Mouse (Mus musculus): ENCODE data around the gene Olfr809. TPM values are rescaled to one million over a fixed set of nuclear protein-coding genes. Genes with fewer than 3 reads are reported as not detected.

The Olfr809 gene
- polyA plus RNA-seq, 1 experiment from 2014 or later, result not detected

Small RNA genes within 50 kb of the gene (microRNA-seq; reads per million reads assigned to microRNA genes)
- gene Gm24485, result not detected

Other genes with a start within 250 kb of the Olfr809 start
- gene Olfr792, start 235.5 kb upstream of the Olfr809 start, polyA plus RNA-seq (2015; fragmentation: Nextera tagmentation; extraction: Ambion mirVana), result not detected in 2 replicates
- not detected in 2 replicates for gene Olfr794, start 207.0 kb upstream of the Olfr809 start, polyA plus RNA-seq (2015; fragmentation: Nextera tagmentation; extraction: Ambion mirVana)
- gene Olfr796, start 162.1 kb upstream of the Olfr809 start, polyA plus RNA-seq (2015; fragmentation: Nextera tagmentation; extraction: Ambion mirVana), result not detected in 2 replicates
- gene Olfr798, start 146.7 kb upstream of the Olfr809 start, polyA plus RNA-seq (2015; fragmentation: Nextera tagmentation; extraction: Ambion mirVana), result not detected in 2 replicates
- not detected in 2 replicates for gene Olfr799, start 137.2 kb upstream of the Olfr809 start, polyA plus RNA-seq (2015; fragmentation: Nextera tagmentation; extraction: Ambion mirVana)
- gene Olfr800, start 116.9 kb upstream of the Olfr809 start, polyA plus RNA-seq (2015; fragmentation: Nextera tagmentation; extraction: Ambion mirVana), result not detected in 2 replicates
- not detected in 2 replicates for gene Olfr801, start 100.8 kb upstream of the Olfr809 start, polyA plus RNA-seq (2015; fragmentation: Nextera tagmentation; extraction: Ambion mirVana)
- 0.06 TPM in 1 of 2 replicates, not detected in the other for gene Olfr802, start 86.5 kb upstream of the Olfr809 start, polyA plus RNA-seq (2015; fragmentation: Nextera tagmentation; extraction: Ambion mirVana)
- gene Olfr803, start 80.4 kb upstream of the Olfr809 start, polyA plus RNA-seq (2015; fragmentation: Nextera tagmentation; extraction: Ambion mirVana), result not detected in 2 replicates
- not detected in 2 replicates for gene Olfr804, start 71.4 kb upstream of the Olfr809 start, polyA plus RNA-seq (2015; fragmentation: Nextera tagmentation; extraction: Ambion mirVana)
- not detected in 2 replicates for gene Olfr805, start 45.3 kb upstream of the Olfr809 start, polyA plus RNA-seq (2015; fragmentation: Nextera tagmentation; extraction: Ambion mirVana)
- gene Olfr806, start 32.7 kb upstream of the Olfr809 start, polyA plus RNA-seq (2015; fragmentation: Nextera tagmentation; extraction: Ambion mirVana), result not detected in 2 replicates
- gene Olfr807, start 16.8 kb upstream of the Olfr809 start, polyA plus RNA-seq (2015; fragmentation: Nextera tagmentation; extraction: Ambion mirVana), result not detected in 2 replicates
- gene Olfr808, start 9.2 kb upstream of the Olfr809 start, polyA plus RNA-seq (2015; fragmentation: Nextera tagmentation; extraction: Ambion mirVana), result not detected in 2 replicates
- gene Olfr810, start 20.3 kb downstream of the Olfr809 start, polyA plus RNA-seq (2015; fragmentation: Nextera tagmentation; extraction: Ambion mirVana), result not detected in 2 replicates
- gene Olfr811, start 29.8 kb downstream of the Olfr809 start, polyA plus RNA-seq (2015; fragmentation: Nextera tagmentation; extraction: Ambion mirVana), result not detected in 2 replicates
- gene Olfr812, start 71.5 kb downstream of the Olfr809 start, polyA plus RNA-seq (2015; fragmentation: Nextera tagmentation; extraction: Ambion mirVana), result not detected in 2 replicates
- not detected in 2 replicates for gene Olfr813, start 80.7 kb downstream of the Olfr809 start, polyA plus RNA-seq (2015; fragmentation: Nextera tagmentation; extraction: Ambion mirVana)
- gene Olfr814, start 105.2 kb downstream of the Olfr809 start, polyA plus RNA-seq (2015; fragmentation: Nextera tagmentation; extraction: Ambion mirVana), result not detected in 2 replicates
- gene Olfr815, start 131.2 kb downstream of the Olfr809 start, polyA plus RNA-seq (2015; fragmentation: Nextera tagmentation; extraction: Ambion mirVana), result not detected in 2 replicates
- gene Olfr816, start 141.0 kb downstream of the Olfr809 start, polyA plus RNA-seq (2015; fragmentation: Nextera tagmentation; extraction: Ambion mirVana), result not detected in 2 replicates
- not detected in 2 replicates for gene Olfr818, start 174.5 kb downstream of the Olfr809 start, polyA plus RNA-seq (2015; fragmentation: Nextera tagmentation; extraction: Ambion mirVana)
- gene Olfr819, start 192.6 kb downstream of the Olfr809 start, polyA plus RNA-seq (2015; fragmentation: Nextera tagmentation; extraction: Ambion mirVana), result not detected in 2 replicates
- gene Olfr247, start 201.5 kb downstream of the Olfr809 start, polyA plus RNA-seq (2015; fragmentation: Nextera tagmentation; extraction: Ambion mirVana), result not detected in 2 replicates
- not detected in 2 replicates for gene Gm10310, start 210.4 kb downstream of the Olfr809 start, polyA plus RNA-seq (2015; fragmentation: Nextera tagmentation; extraction: Ambion mirVana)
- gene Olfr820, start 238.0 kb downstream of the Olfr809 start, polyA plus RNA-seq (2015; fragmentation: Nextera tagmentation; extraction: Ambion mirVana), result not detected in 2 replicates

All from forebrain, embryonic 16.5 days (tissue).